Mouse (Mus musculus) stomach, embryonic 16.5 days (tissue): ENCODE measurements around the gene Prokr2. TPM values are rescaled to one million over a fixed set of nuclear protein-coding genes. Genes with fewer than 3 reads are reported as not detected.

ENCODE experiments used
- ATAC-seq: fragments of 200-750 bp; cut with Nextera tagmentation; 2 replicates; pipeline ENCODE4 v1.8.0; 2017; ENCODE audit warnings: moderate number of reproducible peaks, moderate TSS enrichment; ENCODE audit not compliant: insufficient read depth, low FRiP score
- H3K27ac ChIP-seq: fragments of 300-500 bp; sonication (generic); 2 replicates; pipeline ENCODE4 v1.5.1; 2014; ENCODE audit warnings: low read length
- H3K27me3 ChIP-seq: fragments of 300-500 bp; sonication (generic); 2 replicates; pipeline ENCODE4 v1.6.1; 2014; ENCODE audit warnings: low read length, control low read depth, mixed read lengths; ENCODE audit not compliant: control insufficient read depth, insufficient read depth
- H3K36me3 ChIP-seq: fragments of 300-500 bp; sonication (generic); 2 replicates; pipeline ENCODE4 v1.6.1; 2014; ENCODE audit warnings: low read length; ENCODE audit not compliant: control insufficient read depth, insufficient read depth
- H3K4me1 ChIP-seq: fragments of 300-500 bp; sonication (generic); 2 replicates; pipeline ENCODE4 v1.6.1; 2014; ENCODE audit warnings: low read length, control low read depth, mixed read lengths; ENCODE audit not compliant: control insufficient read depth, insufficient read depth
- H3K4me2 ChIP-seq: fragments of 300-500 bp; sonication (generic); 2 replicates; pipeline ENCODE4 v1.6.1; 2014; ENCODE audit warnings: low read depth, low read length, mixed read lengths
- H3K4me3 ChIP-seq: fragments of 300-500 bp; sonication (generic); replicated peaks from 2 replicates; pipeline ENCODE4 v1.5.1; 2014; ENCODE audit warnings: mild to moderate bottlenecking, low read length
- H3K9ac ChIP-seq: fragments of 300-500 bp; sonication (generic); 2 replicates; pipeline ENCODE4 v1.6.1; 2014; ENCODE audit warnings: low read length
- H3K9me3 ChIP-seq: fragments of 300-500 bp; sonication (generic); replicated peaks from 2 replicates; pipeline ENCODE4 v1.6.1; 2016; ENCODE audit warnings: low read length, control low read depth; ENCODE audit not compliant: control insufficient read depth
- WGBS: fragments of 180-500 bp; shearing (Covaris S2); extraction: QIAGEN DNeasy Blood & Tissue Kit; methylation state at CpG from one replicate; pipeline ENCODE4 v1.1.7; 2014; 5-methylcytosine and 5-hydroxymethylcytosine counted together
- polyA plus RNA-seq: library from polyadenylated mRNA; unstranded; fragments of >200 nt; fragmentation: Nextera tagmentation; extraction: Ambion mirVana; gene quantifications from 2 replicates; pipeline ENCODE4 v1.2.1, GENCODE M21; 2015

Gene Prokr2
- 0.23 and 0.35 TPM in 2 replicates for polyA plus RNA-seq

DNA sequence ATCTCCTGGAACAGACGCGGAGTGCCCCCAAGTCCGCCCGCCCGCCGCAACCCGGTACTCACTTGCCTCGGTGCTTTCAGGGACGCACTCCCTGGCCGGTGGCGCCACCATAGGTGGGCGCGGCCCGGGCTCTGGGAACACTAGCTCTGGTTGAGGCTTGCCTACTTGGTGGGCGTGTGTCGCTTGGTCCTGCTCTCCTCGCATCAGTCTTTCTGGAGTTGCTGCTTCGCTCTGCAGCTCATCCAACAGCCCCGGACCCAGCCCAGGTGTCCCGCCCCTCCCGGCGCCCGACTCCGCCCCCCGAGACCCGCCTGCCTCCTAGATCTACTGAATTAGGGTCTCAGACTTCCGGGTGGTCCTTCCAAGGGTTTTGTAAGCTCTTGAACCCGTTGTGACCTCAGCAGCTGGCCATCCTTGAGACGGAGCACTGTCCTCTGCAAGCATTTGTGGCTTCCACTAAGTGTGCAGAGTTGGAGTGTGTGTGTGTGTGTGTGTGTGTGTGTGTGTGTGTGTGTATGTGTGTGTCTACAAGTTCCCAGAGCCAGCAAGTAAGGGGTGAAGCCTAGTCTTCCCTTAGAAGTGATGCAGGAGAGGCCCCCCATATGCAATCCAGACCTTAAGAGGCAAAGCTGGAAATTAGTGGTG lies at the start of gene Prokr2:
Gene Prokr2 (minus strand): TSS at position 254 of the 645 bp plus-strand sequence.
- 0 out of 2 replicates have a peak, but pooled peaks have one; percentile 46 for ATAC-seq
- peaks cover 12% of the 10 kb centered on the region for H3K27me3 ChIP-seq
- H3K36me3 ChIP-seq = no peaks in the 10 kb centered on the region
- WGBS = under 1% methylated on average over 29 of the region's 29 CpGs
- peak within 1 kb of the TSS; percentile 53 for H3K4me3 ChIP-seq
- no peak within 1 kb of the TSS for H3K27ac ChIP-seq
- H3K4me2 ChIP-seq = peak within 1 kb of the TSS; percentile 96
- peaks cover 7% of the 10 kb centered on the region; the same call in 1 of the 2 replicates for H3K4me1 ChIP-seq
- H3K9me3 ChIP-seq = no peaks in the 10 kb centered on the region
- H3K9ac ChIP-seq = peak within 1 kb of the TSS; percentile 55

- Histone ChIP-seq H3K4me2 (no peak overlapping the region), H3K36me3 (no peaks in the 10 kb centered on the region), H3K4me1 (no peaks in the 10 kb centered on the region), H3K27ac (no peak overlapping the region), H3K27me3 (no peaks in the 10 kb centered on the region), H3K9ac (no peak overlapping the region), H3K4me3 (no peak overlapping the region), H3K9me3 (no peaks in the 10 kb centered on the region)
- WGBS = 47% methylated on average over 17 of the region's 17 CpGs
- no peak for ATAC-seq
These were observed 42.1 kb upstream of the Prokr2 start for GRCm38 (mm10) chr2:132427160-132427941.

GRCm38 (mm10) chr2:132425576-132425975 lies 40.3 kb upstream of the Prokr2 start:
- Histone ChIP-seq H3K9me3 (no peaks in the 10 kb centered on the region), H3K9ac (no peak overlapping the region), H3K36me3 (no peaks in the 10 kb centered on the region), H3K4me2 (no peak overlapping the region), H3K27me3 (no peaks in the 10 kb centered on the region), H3K4me3 (no peak overlapping the region), H3K4me1 (no peaks in the 10 kb centered on the region), H3K27ac (no peak overlapping the region)
- ATAC-seq = no peak
- 57% methylated on average over 6 of the region's 6 CpGs for WGBS

DNA sequence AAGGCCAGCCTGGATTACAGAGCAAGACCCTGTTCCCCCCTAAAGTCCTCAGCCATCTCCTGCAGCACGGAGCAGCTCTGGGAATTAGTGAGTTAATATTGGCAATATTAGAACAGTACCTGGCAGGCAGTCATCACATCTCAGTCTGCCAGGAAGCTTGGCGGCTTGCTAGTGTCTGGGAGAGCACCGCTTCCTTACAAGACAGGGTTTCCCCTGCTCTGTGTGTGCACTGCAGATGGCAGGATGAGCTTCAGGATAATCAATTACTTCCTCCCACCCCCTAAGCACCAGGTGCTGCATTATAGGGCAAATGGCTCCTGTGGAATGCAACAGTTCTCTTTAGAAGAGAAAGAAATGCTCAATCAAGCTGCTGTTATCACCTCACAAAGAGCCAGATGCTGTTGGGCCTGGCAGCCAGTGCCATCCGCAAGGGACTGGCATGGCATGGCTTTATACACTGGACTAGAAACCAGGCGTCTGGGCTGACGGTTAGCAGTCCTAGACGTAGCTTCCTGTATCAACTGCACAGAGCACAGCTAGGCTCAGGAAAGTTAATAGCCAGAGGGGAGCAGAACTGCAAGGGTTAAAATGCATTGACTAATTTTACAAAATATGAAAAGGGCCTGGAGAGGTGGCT lies 38.3 kb upstream of the Prokr2 start:
- no peaks in the 10 kb centered on the region for H3K9me3 ChIP-seq
- H3K27me3 ChIP-seq = no peaks in the 10 kb centered on the region
- H3K4me2 ChIP-seq = no peak overlapping the region
- H3K9ac ChIP-seq = no peak overlapping the region
- no peak overlapping the region for H3K4me3 ChIP-seq
- no peak for ATAC-seq
- no peaks in the 10 kb centered on the region for H3K4me1 ChIP-seq
- no peak overlapping the region for H3K27ac ChIP-seq
- 68% methylated on average over 7 of the region's 7 CpGs for WGBS
- no peaks in the 10 kb centered on the region for H3K36me3 ChIP-seq

DNA sequence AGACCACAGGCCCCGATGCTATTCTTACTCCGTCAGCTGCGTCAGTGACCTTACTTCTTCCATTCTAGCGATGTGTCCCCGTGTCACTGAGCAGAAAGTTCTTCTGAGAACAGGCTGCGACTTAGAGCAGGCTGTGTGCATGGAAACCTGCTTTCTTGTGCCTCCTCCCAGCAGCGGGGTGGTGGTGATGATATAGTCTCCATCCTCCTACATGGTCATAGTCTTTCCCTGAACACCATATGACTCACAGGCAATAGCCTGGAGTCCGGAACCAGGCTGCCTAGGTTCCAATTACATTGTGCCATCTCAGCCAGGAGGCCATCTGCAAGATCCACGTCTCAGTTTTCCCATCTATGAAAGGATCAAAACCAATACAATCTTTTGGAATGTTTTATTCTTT lies 37.6 kb upstream of the Prokr2 start:
- H3K9ac ChIP-seq = no peak overlapping the region
- H3K4me3 ChIP-seq = no peak overlapping the region
- H3K4me1 ChIP-seq = no peaks in the 10 kb centered on the region
- no peak for ATAC-seq
- no peaks in the 10 kb centered on the region for H3K9me3 ChIP-seq
- H3K27ac ChIP-seq = no peak overlapping the region
- WGBS = 84% methylated on average over 9 of the region's 9 CpGs
- H3K27me3 ChIP-seq = no peaks in the 10 kb centered on the region
- no peaks in the 10 kb centered on the region for H3K36me3 ChIP-seq
- no peak overlapping the region for H3K4me2 ChIP-seq

GRCm38 (mm10) chr2:132418414-132418813 lies 33.2 kb upstream of the Prokr2 start:
- Histone ChIP-seq H3K4me3 (no peak overlapping the region), H3K4me1 (no peaks in the 10 kb centered on the region), H3K9ac (no peak overlapping the region), H3K27me3 (no peaks in the 10 kb centered on the region), H3K36me3 (no peaks in the 10 kb centered on the region), H3K27ac (no peak overlapping the region), H3K4me2 (no peak overlapping the region), H3K9me3 (no peaks in the 10 kb centered on the region)
- no peak for ATAC-seq
- WGBS = 73% methylated on average over 2 of the region's 2 CpGs

- Histone ChIP-seq H3K4me2 (no peak overlapping the region), H3K27ac (no peak overlapping the region), H3K9ac (no peak overlapping the region), H3K4me1 (no peaks in the 10 kb centered on the region), H3K4me3 (no peak overlapping the region), H3K27me3 (no peaks in the 10 kb centered on the region), H3K9me3 (no peaks in the 10 kb centered on the region), H3K36me3 (no peaks in the 10 kb centered on the region)
- 80% methylated on average over 4 of the region's 4 CpGs for WGBS
- no peak for ATAC-seq
These were observed 24.9 kb upstream of the Prokr2 start for GRCm38 (mm10) chr2:132410126-132410525.

DNA sequence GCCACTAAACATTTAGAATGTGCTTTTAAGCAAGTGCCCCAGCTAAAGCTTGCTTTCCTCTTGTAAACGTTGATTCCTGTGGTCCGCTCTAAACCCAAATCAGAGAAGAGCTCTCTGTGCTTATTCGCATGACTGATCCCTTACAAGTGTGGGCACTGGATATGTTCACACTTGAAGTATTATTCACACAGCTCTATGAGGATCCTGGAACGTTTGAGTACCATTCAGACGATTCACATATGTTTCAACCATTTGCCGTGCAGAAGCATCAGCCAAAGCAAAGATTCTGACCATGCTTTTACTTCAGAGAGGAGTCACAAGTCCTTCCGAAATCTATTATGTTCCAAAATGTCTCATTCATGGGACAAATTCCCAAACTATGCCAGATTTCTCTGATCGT lies 12.9 kb upstream of the Prokr2 start:
- peaks cover 10% of the 10 kb centered on the region; the same call in 1 of the 2 replicates for H3K9me3 ChIP-seq
- no peak overlapping the region for H3K27ac ChIP-seq
- H3K36me3 ChIP-seq = no peaks in the 10 kb centered on the region
- 80% methylated on average over 8 of the region's 8 CpGs for WGBS
- no peak overlapping the region for H3K4me2 ChIP-seq
- ATAC-seq = no peak
- H3K9ac ChIP-seq = no peak overlapping the region
- H3K27me3 ChIP-seq = no peaks in the 10 kb centered on the region
- H3K4me1 ChIP-seq = no peaks in the 10 kb centered on the region
- no peak overlapping the region for H3K4me3 ChIP-seq

GRCm38 (mm10) chr2:132395753-132396152 lies 10.5 kb upstream of the Prokr2 start:
- no peak overlapping the region for H3K27ac ChIP-seq
- no peak overlapping the region for H3K4me3 ChIP-seq
- H3K9me3 ChIP-seq = peaks cover 10% of the 10 kb centered on the region; the same call in 1 of the 2 replicates
- WGBS = 59% methylated on average over 1 of the region's 1 CpGs
- H3K4me2 ChIP-seq = no peak overlapping the region
- H3K9ac ChIP-seq = no peak overlapping the region
- H3K4me1 ChIP-seq = no peaks in the 10 kb centered on the region
- H3K27me3 ChIP-seq = no peaks in the 10 kb centered on the region
- no peaks in the 10 kb centered on the region for H3K36me3 ChIP-seq
- no peak for ATAC-seq
